In genomic region chr3:96236834-96237334, GRCm38 (mm10) we compare ENCODE assay signal across 1 mouse cellular context.
TF ChIP-seq lines count a peak whose summit lies in the region.

No protein-coding gene starts in this region.

TF ChIP-seq in MEL, 35 proteins besides CTCF, POLR2A, EP300 and RAD21 (continued from another document):
- no peak for TF ChIP-seq NRF1 (IDR thresholded peaks at IDR 0.05; ENCODE audit: insufficient read depth, low read depth, low read length, poor library complexity, severe bottlenecking)
- no peak for TF ChIP-seq RCOR1 (IDR thresholded peaks at IDR 0.05; ENCODE audit: low read depth, low read length)
- TF ChIP-seq CHD1 (IDR thresholded peaks at IDR 0.05; ENCODE audit: low read depth, low read length) = no peak
